Mouse (Mus musculus): ENCODE measurements around the gene Mlxip. TPM values are rescaled to one million over a fixed set of nuclear protein-coding genes. Genes with fewer than 3 reads are reported as not detected.
A peak's percentile ranks its signal among the peaks of the same experiment; 100 is the strongest.

Mlxip gene
- polyA plus RNA-seq, 1 experiment from 2014 or later, result 18.8 TPM

- no peaks in the 10 kb centered on the region for H3K9me3 ChIP-seq
- peak overlapping the region; percentile 59 for H3K27ac ChIP-seq
- peak; percentile 58 for DNase-seq (ENCODE audit: low spot score)
- 2% methylated on average over 5 of the region's 5 CpGs for WGBS
- no peaks in the 10 kb centered on the region for H3K36me3 ChIP-seq
- peaks cover 48% of the 10 kb centered on the region for H3K4me1 ChIP-seq (replicated peaks)
- 0 out of 2 replicates have a peak, but pooled peaks cover 5% of the 10 kb centered on the region for H3K27me3 ChIP-seq (ENCODE audit: insufficient read depth, poor library complexity, severe bottlenecking)
- H3K4me3 ChIP-seq, result peak overlapping the region; percentile 52
These were observed 3.2 kb upstream of the Mlxip start for GRCm38 (mm10) chr5:123391442-123391809.

- peak overlapping the region; percentile 96 for H3K27ac ChIP-seq
- H3K27me3 ChIP-seq (ENCODE audit: insufficient read depth, poor library complexity, severe bottlenecking), result 0 out of 2 replicates have a peak, but pooled peaks cover under 1% of the 10 kb centered on the region
- WGBS, result 22% methylated on average over 5 of the region's 5 CpGs
- H3K36me3 ChIP-seq, result 0 out of 2 replicates have a peak, but pooled peaks cover 3% of the 10 kb centered on the region
- peaks cover 64% of the 10 kb centered on the region for H3K4me1 ChIP-seq (replicated peaks)
- no peaks in the 10 kb centered on the region for H3K9me3 ChIP-seq
- no peak for DNase-seq (ENCODE audit: low spot score)
- H3K4me3 ChIP-seq, result peak overlapping the region; percentile 92
These were observed 754 bp upstream of the Mlxip start for GRCm38 (mm10) chr5:123393786-123394302.

GRCm38 (mm10) chr5:123394957-123395881 lies 621 bp downstream of the Mlxip start:
- WGBS, result under 1% methylated on average over 65 of the region's 65 CpGs
- DNase-seq (ENCODE audit: low spot score), result peak; percentile 17
- peaks cover 57% of the 10 kb centered on the region for H3K4me1 ChIP-seq (replicated peaks)

GRCm38 (mm10) chr5:123396901-123397464 lies 2.4 kb downstream of the Mlxip start:
- 78% methylated on average over 8 of the region's 8 CpGs for whole genome bisulfite sequencing
- H3K27ac ChIP-seq, result no peak overlapping the region
- 0 out of 2 replicates have a peak, but pooled peaks cover 3% of the 10 kb centered on the region for H3K36me3 ChIP-seq
- H3K4me3 ChIP-seq, result peak overlapping the region; percentile 92
- no peak for DNase-seq (ENCODE audit: low spot score)
- no peaks in the 10 kb centered on the region for H3K9me3 ChIP-seq
- no peaks in the 10 kb centered on the region for H3K27me3 ChIP-seq (ENCODE audit: insufficient read depth, poor library complexity, severe bottlenecking)
- H3K4me1 ChIP-seq (replicated peaks), result peaks cover 45% of the 10 kb centered on the region

More at GRCm38 (mm10) chr5:123394957-123395881, 621 bp downstream of the Mlxip start:
- peak overlapping the region; percentile 92 for H3K4me3 ChIP-seq
- H3K9me3 ChIP-seq, result no peaks in the 10 kb centered on the region
- H3K27ac ChIP-seq, result peak overlapping the region; percentile 96
- H3K27me3 ChIP-seq (ENCODE audit: insufficient read depth, poor library complexity, severe bottlenecking), result no peaks in the 10 kb centered on the region
- 0 out of 2 replicates have a peak, but pooled peaks cover 3% of the 10 kb centered on the region for H3K36me3 ChIP-seq

GRCm38 (mm10) chr5:123397786-123398185 lies 3.2 kb downstream of the Mlxip start:
- 77% methylated on average over 11 of the region's 11 CpGs for WGBS
- no peak overlapping the region for H3K4me3 ChIP-seq
- H3K27ac ChIP-seq, result no peak overlapping the region
- no peaks in the 10 kb centered on the region for H3K27me3 ChIP-seq (ENCODE audit: insufficient read depth, poor library complexity, severe bottlenecking)
- H3K9me3 ChIP-seq, result no peaks in the 10 kb centered on the region
- H3K4me1 ChIP-seq (replicated peaks), result peaks cover 45% of the 10 kb centered on the region
- no peak for DNase-seq (ENCODE audit: low spot score)
- 0 out of 2 replicates have a peak, but pooled peaks cover 3% of the 10 kb centered on the region for H3K36me3 ChIP-seq

- peaks cover 40% of the 10 kb centered on the region for H3K4me1 ChIP-seq (replicated peaks)
- 0 out of 2 replicates have a peak, but pooled peaks cover 3% of the 10 kb centered on the region for H3K36me3 ChIP-seq
- 93% methylated on average over 4 of the region's 4 CpGs for WGBS
- H3K9me3 ChIP-seq, result no peaks in the 10 kb centered on the region
- H3K27ac ChIP-seq, result no peak overlapping the region
- DNase-seq (ENCODE audit: low spot score), result no peak
- no peaks in the 10 kb centered on the region for H3K27me3 ChIP-seq (ENCODE audit: insufficient read depth, poor library complexity, severe bottlenecking)
- H3K4me3 ChIP-seq, result no peak overlapping the region
These were observed 4.4 kb downstream of the Mlxip start for GRCm38 (mm10) chr5:123398856-123399498.

GRCm38 (mm10) chr5:123404480-123404879 lies 9.9 kb downstream of the Mlxip start:
- H3K27ac ChIP-seq, result no peak overlapping the region
- no peaks in the 10 kb centered on the region for H3K9me3 ChIP-seq
- no peaks in the 10 kb centered on the region for H3K27me3 ChIP-seq (ENCODE audit: insufficient read depth, poor library complexity, severe bottlenecking)
- WGBS, result 97% methylated on average over 3 of the region's 3 CpGs
- H3K36me3 ChIP-seq, result no peaks in the 10 kb centered on the region
- no peak for DNase-seq (ENCODE audit: low spot score)
- H3K4me3 ChIP-seq, result no peak overlapping the region
- H3K4me1 ChIP-seq (replicated peaks), result peaks cover 10% of the 10 kb centered on the region

GRCm38 (mm10) chr5:123406952-123407351 lies 12.4 kb downstream of the Mlxip start:
- H3K36me3 ChIP-seq, result peaks cover 18% of the 10 kb centered on the region
- H3K4me3 ChIP-seq, result no peak overlapping the region
- DNase-seq (ENCODE audit: low spot score), result no peak
- no peak overlapping the region for H3K27ac ChIP-seq
- H3K4me1 ChIP-seq (replicated peaks), result peaks cover 10% of the 10 kb centered on the region
- H3K9me3 ChIP-seq, result no peaks in the 10 kb centered on the region
- WGBS, result 51% methylated on average over 2 of the region's 2 CpGs
- no peaks in the 10 kb centered on the region for H3K27me3 ChIP-seq (ENCODE audit: insufficient read depth, poor library complexity, severe bottlenecking)

GRCm38 (mm10) chr5:123408176-123408575 lies 13.6 kb downstream of the Mlxip start:
- Histone ChIP-seq H3K27me3 (ENCODE audit: insufficient read depth, poor library complexity, severe bottlenecking) (no peaks in the 10 kb centered on the region), H3K4me1 (replicated peaks) (peaks cover 10% of the 10 kb centered on the region), H3K9me3 (no peaks in the 10 kb centered on the region), H3K4me3 (no peak overlapping the region), H3K36me3 (peaks cover 18% of the 10 kb centered on the region), H3K27ac (no peak overlapping the region)
- WGBS, result 56% methylated on average over 3 of the region's 3 CpGs
- no peak for DNase-seq (ENCODE audit: low spot score)

GRCm38 (mm10) chr5:123412193-123412592 lies 17.6 kb downstream of the Mlxip start:
- H3K4me3 ChIP-seq, result no peak overlapping the region
- DNase-seq (ENCODE audit: low spot score), result no peak
- H3K9me3 ChIP-seq, result no peaks in the 10 kb centered on the region
- 90% methylated on average over 4 of the region's 4 CpGs for WGBS
- no peak overlapping the region for H3K27ac ChIP-seq
- H3K27me3 ChIP-seq (ENCODE audit: insufficient read depth, poor library complexity, severe bottlenecking), result no peaks in the 10 kb centered on the region
- peaks cover 26% of the 10 kb centered on the region for H3K4me1 ChIP-seq (replicated peaks)
- H3K36me3 ChIP-seq, result peaks cover 18% of the 10 kb centered on the region

- no peaks in the 10 kb centered on the region for H3K27me3 ChIP-seq (ENCODE audit: insufficient read depth, poor library complexity, severe bottlenecking)
- no peak overlapping the region for H3K27ac ChIP-seq
- H3K4me1 ChIP-seq (replicated peaks), result peaks cover 24% of the 10 kb centered on the region
- H3K36me3 ChIP-seq, result peaks cover 18% of the 10 kb centered on the region
- no peak for DNase-seq (ENCODE audit: low spot score)
- H3K4me3 ChIP-seq, result no peak overlapping the region
- no peaks in the 10 kb centered on the region for H3K9me3 ChIP-seq
- 93% methylated on average over 2 of the region's 2 CpGs for whole genome bisulfite sequencing
These were observed 19.3 kb downstream of the Mlxip start for GRCm38 (mm10) chr5:123413866-123414363.

- H3K9me3 ChIP-seq, result no peaks in the 10 kb centered on the region
- H3K4me1 ChIP-seq (replicated peaks), result peaks cover 30% of the 10 kb centered on the region
- no peaks in the 10 kb centered on the region for H3K27me3 ChIP-seq (ENCODE audit: insufficient read depth, poor library complexity, severe bottlenecking)
- H3K27ac ChIP-seq, result no peak overlapping the region
- WGBS, result 85% methylated on average over 3 of the region's 3 CpGs
- no peak for DNase-seq (ENCODE audit: low spot score)
- no peak overlapping the region for H3K4me3 ChIP-seq
- peaks cover 3% of the 10 kb centered on the region for H3K36me3 ChIP-seq
These were observed 21.6 kb downstream of the Mlxip start for GRCm38 (mm10) chr5:123416149-123416548.
